Mouse (Mus musculus) forebrain, embryonic 16.5 days (tissue): ENCODE measurements around the gene Olfr247. TPM values are rescaled to one million over a fixed set of nuclear protein-coding genes. Genes with fewer than 3 reads are reported as not detected.

Experiments used
- polyA plus RNA-seq: library from polyadenylated mRNA; unstranded; fragments of >200 nt; fragmentation: Nextera tagmentation; extraction: Ambion mirVana; gene quantifications from 2 replicates; pipeline ENCODE4 v1.2.1, GENCODE M21; 2015

Gene Olfr247
- polyA plus RNA-seq, 1 experiment from 2014 or later, result not detected

Other genes starting within 250 kb of the Olfr247 start
- not detected in 2 replicates for gene Olfr805, start 246.8 kb downstream of the Olfr247 start, polyA plus RNA-seq
- not detected in 2 replicates for gene Olfr806, start 234.2 kb downstream of the Olfr247 start, polyA plus RNA-seq
- gene Olfr807, start 218.3 kb downstream of the Olfr247 start, polyA plus RNA-seq, result not detected in 2 replicates
- gene Olfr808, start 210.7 kb downstream of the Olfr247 start, polyA plus RNA-seq, result not detected in 2 replicates
- not detected in 2 replicates for gene Olfr809, start 201.5 kb downstream of the Olfr247 start, polyA plus RNA-seq
- not detected in 2 replicates for gene Olfr810, start 181.2 kb downstream of the Olfr247 start, polyA plus RNA-seq
- gene Olfr811, start 171.7 kb downstream of the Olfr247 start, polyA plus RNA-seq, result not detected in 2 replicates
- not detected in 2 replicates for gene Olfr812, start 130.0 kb downstream of the Olfr247 start, polyA plus RNA-seq
- not detected in 2 replicates for gene Olfr813, start 120.8 kb downstream of the Olfr247 start, polyA plus RNA-seq
- not detected in 2 replicates for gene Olfr814, start 96.3 kb downstream of the Olfr247 start, polyA plus RNA-seq
- gene Olfr815, start 70.3 kb downstream of the Olfr247 start, polyA plus RNA-seq, result not detected in 2 replicates
- not detected in 2 replicates for gene Olfr816, start 60.5 kb downstream of the Olfr247 start, polyA plus RNA-seq
- not detected in 2 replicates for gene Olfr818, start 27.0 kb downstream of the Olfr247 start, polyA plus RNA-seq
- gene Olfr819, start 8.9 kb downstream of the Olfr247 start, polyA plus RNA-seq, result not detected in 2 replicates
- not detected in 2 replicates for gene Gm10310, start 8.9 kb upstream of the Olfr247 start, polyA plus RNA-seq
- gene Olfr820, start 36.5 kb upstream of the Olfr247 start, polyA plus RNA-seq, result not detected in 2 replicates
- not detected in 2 replicates for gene Olfr821, start 54.2 kb upstream of the Olfr247 start, polyA plus RNA-seq
- not detected in 2 replicates for gene Olfr822, start 95.1 kb upstream of the Olfr247 start, polyA plus RNA-seq
- gene Olfr823, start 139.2 kb upstream of the Olfr247 start, polyA plus RNA-seq, result not detected in 2 replicates
- not detected in 2 replicates for gene Olfr824, start 153.9 kb upstream of the Olfr247 start, polyA plus RNA-seq
- not detected in 2 replicates for gene Olfr825, start 190.6 kb upstream of the Olfr247 start, polyA plus RNA-seq
- not detected in 2 replicates for gene Olfr826, start 208.0 kb upstream of the Olfr247 start, polyA plus RNA-seq
- gene Olfr827, start 238.3 kb upstream of the Olfr247 start, polyA plus RNA-seq, result not detected in 2 replicates